Mouse (Mus musculus) brain, embryonic 18.5 days (tissue): ENCODE results near the gene Ptprj.
"Not testable (repeated sequence)": the region's sequence is repeated elsewhere in the genome, so short reads cannot be mapped to it uniquely, and the experiment has no call there.

Experiments
- DNase-seq: peaks from one replicate; pipeline ENCODE4 v3.0.0-alpha.2; 2012; ENCODE audit warnings: low read depth, low spot score

The Ptprj gene

DNA sequence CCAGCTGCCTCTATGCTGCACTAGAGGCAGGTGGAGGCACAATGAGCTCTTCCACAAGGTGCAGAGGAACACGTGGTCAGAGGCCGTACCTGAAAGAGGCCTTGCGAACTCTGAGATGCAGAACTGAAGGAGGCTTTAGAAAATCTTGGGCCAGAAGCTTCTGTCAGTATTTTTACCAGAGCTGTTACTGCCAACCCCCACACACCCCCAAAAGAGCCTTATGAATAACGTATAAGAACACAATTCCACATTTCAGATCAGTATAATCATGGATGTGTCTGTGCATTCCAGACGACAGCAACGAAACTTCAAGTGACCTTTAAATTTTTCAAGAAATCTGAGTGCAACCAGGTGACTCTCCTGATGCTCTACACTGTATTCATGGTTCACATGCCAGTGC, 98.9 kb downstream of the Ptprj start:
- no peak for DNase-seq

DNA sequence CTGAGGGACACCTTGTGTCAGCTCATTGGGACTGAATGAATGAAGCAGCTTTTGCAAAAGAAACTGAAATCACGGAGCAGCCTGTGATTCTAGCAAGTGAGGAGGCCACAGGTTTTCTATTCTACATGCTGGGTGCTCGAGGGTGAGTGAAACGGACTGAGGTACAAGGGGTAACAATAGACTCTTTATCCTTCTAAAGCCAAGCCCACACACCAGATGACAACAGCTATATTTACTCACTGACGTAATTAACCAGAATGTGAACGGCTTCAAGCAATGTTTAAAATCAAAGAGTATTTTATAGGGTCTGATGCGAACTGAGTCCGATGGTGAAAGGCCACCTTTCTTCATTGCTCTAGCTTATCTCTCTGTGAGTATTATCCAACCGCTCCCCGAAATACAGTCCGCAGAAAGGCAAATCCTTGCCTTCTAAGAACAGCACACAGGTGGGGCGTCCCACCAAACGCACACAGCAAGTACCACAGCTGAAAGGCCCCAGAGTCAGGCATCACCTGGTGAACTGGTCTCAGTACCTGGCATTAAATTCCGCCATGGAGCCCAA, 99.6 kb downstream of the Ptprj start:
- no peak for DNase-seq

DNA sequence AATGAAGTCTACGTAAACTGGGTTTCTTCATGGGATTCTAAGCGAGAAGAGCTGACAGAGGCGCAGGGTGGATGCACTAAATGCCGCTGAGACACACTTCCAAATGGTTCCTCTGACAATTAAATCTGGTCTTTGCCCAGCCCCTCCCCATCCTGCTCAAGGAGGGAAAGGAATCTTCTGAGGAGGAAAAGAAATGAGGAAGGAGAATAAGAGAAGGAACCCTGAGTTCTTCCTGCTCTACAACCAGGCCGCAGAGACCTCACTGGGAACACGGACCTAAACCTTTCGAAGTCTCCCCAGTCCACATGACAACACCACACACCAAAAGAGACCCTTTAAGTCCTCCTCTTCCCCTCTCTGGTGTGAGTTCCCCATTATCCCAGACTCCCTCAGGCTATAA, 101.9 kb downstream of the Ptprj start:
- no peak for DNase-seq

DNA sequence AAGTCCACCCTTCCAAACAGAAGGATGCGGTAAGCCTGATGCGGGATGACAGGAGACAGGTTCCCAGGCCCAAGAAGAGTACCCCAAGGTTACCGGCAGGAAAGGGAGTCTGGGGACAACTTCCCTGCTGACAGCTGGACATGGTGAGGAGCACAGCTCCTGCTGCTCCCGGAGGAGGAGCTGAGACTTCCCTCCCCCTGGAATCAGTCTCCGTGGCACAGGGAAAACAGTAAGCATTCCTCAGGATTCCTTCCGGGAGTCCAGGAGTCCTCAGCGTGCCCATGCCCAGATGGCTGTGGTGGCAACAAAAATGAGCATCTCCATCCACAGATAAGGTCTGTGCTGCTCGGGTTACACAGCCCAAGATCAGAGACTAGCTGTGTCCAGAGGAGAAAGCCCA, 102.8 kb downstream of the Ptprj start:
- DNase-seq: no peak

DNA sequence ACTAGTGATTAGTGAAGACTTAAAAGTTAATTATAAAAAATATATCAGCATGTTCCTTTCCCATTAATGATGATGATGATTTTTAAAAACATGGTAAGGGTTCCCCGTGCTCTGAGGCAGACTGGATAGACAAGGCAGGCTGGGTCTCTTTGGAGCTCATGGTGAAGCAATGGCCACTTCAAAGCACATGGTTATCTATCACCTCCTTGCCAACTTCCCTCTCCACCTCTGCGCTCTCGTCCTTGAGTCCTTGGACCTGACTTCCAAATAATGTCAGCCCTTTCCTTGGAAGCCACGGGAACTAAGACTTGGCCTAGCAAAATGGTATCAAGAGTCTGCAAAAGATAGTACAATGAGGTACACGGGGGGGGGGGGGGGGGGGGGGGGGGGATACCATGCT, 103.7 kb downstream of the Ptprj start:
- DNase-seq: no peak

DNA sequence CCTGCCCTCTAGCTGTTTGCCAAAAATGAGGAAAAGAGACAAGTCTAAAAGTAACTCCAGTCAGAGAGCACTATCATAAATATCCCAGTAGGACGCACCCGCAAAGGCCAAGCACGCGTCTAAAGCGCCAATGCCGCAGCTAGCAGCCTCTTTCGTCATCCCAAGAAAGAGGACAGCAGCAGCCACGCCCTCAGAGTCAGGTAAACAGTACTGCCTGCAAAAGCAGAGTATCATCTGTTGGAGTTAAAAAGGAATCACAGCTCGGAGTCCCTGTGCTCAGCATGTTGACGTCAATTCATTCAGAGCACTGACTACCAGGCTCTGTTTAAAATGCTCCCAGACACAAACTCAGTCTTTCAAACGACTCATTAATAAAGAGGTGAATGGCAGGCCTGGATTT, 104.1 kb downstream of the Ptprj start:
- no peak for DNase-seq

DNA sequence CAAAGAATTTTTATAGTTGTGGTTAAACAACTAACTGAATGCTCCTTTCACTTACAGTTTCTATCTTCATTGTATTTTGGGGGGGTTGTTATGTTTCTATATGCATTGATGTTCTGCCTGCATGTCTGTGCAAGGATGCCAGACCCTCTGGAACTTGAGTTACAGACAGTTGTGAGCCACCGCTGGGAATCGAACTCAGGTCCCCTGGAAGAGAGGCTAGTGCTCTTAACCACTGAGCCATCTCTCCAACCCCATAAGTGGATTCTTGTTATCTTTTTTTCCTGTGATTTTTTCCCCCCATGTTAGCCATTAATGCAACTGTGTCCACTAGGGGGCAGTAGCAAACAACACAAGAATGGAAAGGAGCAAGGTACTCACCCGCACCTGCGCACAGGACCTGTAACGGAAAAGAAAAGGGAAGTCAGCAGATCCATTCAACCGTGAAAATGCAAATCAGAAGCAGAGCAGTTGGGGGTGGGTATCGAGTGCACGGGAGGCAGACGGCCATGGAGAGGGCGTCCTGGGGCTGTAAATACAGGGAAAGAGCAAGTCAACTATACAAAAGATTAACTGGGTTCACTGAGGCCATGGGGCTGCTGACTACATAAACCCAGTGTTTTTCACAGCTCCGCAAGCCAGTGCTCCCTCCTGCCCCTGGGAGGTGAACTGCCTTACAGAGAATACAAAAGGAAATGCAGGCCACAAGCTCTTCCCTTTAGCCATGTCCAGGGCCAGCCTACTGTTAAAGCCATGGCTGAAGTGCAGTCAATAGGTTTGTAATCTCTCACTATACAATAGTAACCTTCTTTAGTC, 105.6 kb downstream of the Ptprj start:
- DNase-seq: peak; percentile 80

DNA sequence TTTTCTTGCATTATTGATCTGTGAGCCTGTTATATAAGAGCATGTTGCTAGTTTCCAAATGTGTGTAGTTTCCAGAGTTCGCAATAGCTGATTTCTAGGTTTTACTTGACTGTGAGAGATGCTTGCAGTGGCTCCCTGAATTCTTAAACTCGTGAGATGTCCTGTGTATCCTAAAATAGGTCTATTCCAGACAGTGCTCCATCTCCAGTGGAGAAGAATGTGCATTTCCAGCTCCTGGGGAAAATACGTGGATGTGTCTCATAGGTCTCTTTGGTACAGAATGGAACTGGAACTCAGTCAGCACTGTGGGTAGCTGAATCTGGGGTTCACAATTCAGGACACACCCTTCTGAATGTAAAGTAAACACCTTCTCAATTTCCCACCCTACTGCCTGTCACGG, 107.7 kb downstream of the Ptprj start:
- no peak for DNase-seq

DNA sequence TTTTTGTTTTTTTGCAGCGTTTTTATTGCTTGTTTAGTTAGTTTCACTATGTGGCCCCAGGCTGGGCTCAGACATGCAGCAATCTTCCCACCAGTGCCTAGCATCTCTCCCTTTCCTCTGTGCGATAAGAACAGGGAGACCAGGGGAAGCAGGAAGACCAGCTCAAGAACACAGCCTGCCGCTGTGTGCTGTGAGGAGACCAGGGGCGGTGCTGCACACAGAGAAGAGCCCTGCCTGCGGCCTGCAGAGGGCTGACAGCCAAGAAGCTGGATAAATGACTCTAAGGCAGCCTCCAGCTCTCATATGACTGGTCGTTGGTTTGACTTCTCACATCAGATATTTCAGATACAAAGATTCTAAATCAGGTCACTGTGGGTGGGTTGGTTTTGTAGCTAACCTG, 110.3 kb downstream of the Ptprj start:
- DNase-seq: no peak

DNA sequence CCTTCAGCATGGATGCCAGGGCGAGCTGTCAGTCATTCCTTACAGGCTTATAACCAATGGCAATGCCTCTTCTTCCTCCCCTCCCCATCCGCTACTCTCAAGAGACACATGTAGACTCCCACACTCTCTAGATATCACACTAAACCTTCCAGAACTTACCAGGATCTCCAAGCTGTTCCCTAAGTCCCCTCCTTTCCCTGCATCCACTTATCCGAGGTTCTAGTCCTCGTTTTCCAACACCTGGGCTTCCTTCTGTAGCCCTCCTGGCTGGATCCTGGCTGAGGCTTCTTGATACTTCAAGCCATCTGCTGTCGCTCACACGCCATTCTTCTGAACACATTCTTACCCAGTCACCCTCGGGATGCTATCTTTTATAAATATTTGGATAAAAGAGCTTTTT, 114.0 kb downstream of the Ptprj start:
- DNase-seq: no peak

DNA sequence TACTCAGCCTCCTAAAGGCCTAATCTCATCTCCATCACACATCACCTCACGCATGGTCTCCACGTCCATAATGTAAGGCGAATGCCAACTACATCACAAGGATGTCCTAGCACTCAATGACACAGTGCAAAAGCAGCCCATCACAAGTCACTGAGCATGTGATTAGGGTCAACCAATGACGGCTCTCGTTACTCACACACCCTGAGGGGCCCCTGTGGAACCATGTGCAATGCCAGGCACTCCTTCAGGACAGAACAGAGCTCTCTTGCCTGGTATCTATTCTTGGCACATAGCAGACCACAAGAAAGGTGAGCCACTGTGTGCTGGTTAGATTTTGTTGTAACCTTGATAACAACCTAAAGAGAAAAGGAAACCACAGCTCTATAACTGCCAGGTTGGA, 116.7 kb downstream of the Ptprj start:
- DNase-seq: no peak

DNA sequence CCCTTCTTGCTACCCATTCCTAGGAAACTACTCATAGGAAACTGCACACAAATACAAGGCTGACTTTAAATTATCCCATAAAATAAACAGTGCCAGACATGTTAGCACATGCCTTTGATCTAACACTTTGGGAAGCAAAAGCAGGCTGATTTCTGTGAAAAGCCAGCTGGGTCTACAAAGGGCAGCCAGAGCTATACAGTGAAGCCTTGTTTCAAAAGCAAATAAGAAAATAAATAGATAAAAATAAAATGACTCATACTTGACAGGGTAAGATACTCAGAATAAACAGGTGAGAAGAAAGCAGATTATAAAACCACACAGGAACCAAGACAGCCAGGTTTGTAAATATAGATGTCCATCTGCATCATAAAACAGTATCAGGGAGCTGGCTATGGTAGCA, 118.2 kb downstream of the Ptprj start:
- no peak for DNase-seq

DNA sequence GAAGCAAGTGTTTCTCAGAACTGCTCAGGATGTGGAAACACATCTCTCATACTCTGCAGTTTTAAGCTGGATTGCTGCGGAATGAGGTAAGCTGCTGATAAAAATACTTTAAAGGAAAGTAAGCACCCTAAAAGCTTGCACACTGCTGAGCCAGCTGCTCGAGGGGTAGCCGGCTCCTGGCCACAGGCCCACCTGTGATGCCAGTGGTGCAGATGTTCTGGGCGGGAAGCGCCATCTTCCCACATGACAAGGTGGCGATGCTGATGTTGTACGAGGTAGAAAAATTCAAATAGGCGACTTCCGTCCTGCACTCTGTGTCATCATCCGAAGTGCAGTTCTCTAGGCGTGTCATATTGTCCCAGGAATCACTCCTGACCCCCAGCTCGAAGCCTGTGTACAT, 122.5 kb downstream of the Ptprj start:
- no peak for DNase-seq

DNA sequence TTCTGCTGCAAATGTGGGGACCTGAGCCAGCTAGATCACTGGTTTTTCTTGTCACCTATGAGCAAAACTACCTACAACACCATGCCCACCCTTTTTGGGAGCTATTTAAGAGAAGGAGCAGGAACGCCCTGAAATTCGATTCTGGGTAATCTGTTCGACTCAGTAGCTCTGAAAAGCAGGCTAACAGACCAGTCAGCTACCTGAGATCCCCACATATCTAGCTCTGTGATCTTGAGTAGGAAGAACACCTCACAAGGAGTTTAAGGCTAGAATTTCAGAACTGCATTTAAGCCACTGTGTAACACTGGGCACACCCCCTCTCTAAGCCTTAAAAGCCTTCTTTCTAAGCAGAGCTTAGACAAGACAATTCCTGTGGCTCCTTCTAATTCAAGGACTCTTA, 128.1 kb downstream of the Ptprj start:
- no peak for DNase-seq

DNA sequence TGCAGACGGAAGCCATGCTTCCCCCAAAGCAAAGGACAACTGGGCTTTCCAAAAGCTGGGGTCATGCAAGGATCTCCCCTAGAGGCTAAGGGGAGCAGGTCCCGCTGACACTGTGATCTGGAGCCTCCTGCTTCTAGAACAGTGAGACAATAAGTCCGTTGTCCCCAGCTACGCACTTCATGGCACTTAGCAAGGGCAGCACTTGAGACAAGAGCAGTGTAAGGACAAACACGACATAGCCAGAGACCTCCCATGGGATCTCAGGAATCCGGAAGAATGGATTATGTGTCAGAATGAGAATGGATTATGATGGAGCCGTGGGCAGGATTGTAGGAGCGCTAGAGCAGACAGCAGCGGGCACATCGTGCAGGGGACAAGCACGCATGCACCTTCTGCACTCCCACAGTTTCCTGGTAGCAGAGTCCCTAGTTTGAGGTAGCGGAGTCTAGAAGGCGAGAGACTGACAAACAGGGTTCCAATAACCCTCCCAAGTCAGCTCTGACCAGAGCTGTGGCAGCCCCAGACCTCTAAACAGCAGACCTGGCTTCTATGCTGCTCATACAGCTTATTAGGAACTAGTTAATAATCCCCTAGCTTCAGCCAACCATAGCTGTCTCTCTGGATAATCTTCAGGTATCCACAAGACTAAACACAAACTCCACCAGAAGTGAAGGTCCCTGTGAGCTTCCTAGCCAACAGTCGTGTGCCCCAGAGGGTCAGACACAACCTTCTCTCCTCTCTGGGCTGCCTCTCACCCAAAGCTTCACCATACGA, 131.3 kb downstream of the Ptprj start:
- DNase-seq: no peak

DNA sequence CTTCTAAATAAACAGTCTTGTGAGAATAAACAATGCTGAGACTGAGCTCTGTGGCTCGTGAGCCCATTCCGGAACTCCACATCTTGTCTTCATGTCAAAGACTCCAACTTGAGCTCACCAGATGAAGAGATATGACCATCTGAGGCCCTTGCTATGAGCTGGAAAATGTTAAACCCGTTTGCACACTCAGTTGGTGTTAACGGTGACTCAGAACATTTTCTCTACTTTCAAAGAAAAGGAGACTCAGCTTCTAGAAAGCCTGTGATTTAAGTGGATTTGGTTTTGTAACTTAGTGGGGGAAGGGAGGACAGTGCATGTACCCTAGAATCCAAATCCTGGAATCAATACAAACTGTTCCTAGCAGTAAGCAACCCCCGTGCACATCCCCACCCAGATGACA, 136.6 kb downstream of the Ptprj start:
- no peak for DNase-seq

DNA sequence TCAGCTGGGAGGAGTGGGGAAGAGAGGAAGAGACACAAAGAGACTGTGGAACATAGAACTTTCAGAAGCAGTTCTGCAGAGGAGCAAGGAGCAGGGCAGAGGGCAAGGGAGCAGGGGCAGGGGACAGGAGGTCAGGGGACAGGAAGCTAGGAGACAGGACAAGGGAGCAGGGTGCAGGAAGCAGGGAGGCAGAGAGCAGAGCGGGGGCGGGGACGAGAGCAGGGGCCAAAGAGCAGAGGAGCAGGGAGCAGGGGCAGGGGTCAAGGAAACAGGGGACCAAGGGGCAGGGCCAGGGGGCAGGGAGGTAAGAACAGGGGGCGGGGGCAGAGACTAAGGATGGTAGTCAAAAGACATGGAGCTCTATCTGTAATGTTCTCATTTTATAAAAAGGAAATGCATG, 138.6 kb downstream of the Ptprj start:
- not testable (repeated sequence) for DNase-seq

DNA sequence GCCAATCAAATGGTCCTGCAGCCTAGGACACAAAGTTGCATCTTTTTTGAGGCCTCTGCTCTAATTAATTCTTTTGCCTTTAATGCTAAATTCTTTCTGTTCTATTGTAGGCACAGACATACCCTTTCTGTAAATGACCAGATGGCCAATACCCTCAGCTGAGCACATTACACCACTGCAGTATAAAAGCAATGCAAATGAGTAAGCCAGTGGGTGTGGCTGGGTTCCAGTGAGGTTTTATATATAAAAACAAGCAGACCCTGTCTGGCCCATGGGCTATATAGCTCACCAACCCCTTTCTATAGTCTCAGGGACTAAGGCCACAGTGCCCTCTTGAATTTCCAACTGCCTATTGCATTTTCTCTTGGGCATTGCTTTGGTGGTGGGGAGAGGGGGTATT, 140.3 kb downstream of the Ptprj start:
- DNase-seq: not testable (repeated sequence)

DNA sequence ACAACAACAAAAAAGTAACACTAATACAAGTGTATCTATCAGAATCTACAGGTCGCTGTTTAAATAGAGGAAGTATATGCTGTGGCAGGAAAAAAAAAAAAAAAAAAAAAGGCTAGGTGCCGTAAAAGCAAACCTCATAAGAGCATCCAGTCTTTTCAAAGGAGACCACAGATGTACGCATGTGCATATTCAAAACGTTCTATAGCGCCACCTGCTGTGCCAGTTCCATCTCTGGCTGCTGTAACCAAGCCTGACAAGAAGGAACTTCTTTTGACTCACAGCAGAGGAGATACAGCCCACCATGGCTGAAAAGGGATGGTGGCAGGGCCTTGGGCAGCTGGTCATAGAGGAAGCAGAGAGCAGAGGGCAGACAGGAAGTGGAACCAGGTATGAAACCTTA, 143.0 kb downstream of the Ptprj start:
- DNase-seq: not testable (repeated sequence)

DNA sequence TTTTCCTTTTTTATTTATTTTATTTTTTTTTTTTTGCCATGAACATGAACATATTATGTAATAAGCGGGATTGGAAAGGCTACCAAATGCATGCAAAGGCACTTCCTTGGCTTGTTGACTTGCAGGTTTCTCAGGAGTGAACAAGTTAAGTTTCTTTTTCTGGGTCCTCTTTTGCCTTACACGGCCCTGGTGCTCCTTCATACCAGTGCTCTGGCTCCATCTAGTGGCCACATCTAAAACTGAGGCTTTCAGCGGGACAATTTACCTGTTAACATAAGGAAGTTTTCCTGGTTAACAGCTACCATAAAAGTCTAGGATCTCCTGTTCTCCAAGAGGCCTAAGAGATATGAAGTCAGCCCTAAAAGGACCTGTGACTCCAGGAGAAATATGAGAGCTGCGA, 150.7 kb downstream of the Ptprj start:
- DNase-seq: not testable (repeated sequence)

DNA sequence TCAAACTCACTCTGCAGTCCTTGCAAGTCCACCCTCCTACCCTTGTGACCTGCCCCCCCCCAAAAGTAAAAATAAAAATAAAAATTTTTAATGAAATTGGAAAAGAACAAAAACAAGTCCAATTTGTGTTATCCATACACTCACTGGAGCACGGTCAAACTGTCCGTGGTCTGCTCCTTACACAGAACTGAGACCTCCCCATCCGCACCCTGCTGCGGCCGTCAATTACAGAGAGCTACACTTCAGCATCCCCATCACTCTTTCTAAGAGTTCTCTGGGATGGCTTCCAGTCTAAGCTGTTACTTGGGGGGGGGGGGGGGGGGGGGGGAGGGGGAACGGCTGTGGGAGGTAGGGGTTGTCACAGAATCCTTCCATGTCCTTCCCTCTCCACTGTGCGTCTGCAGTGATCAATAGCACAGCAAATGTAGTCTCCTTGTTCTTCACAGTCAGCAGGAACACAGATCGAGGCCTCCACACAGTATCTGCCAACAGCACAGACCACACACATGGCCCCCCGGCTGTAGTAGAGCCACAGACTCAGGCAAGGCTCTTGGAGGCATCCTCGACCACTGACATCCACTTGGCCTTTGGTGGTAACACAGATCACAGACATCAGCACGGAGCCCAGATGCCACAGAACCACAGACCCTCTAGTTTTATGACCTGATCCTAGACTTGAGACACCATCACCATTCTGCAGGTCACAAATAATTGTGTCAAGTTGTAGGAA, 151.3 kb downstream of the Ptprj start:
- DNase-seq: not testable (repeated sequence)

DNA sequence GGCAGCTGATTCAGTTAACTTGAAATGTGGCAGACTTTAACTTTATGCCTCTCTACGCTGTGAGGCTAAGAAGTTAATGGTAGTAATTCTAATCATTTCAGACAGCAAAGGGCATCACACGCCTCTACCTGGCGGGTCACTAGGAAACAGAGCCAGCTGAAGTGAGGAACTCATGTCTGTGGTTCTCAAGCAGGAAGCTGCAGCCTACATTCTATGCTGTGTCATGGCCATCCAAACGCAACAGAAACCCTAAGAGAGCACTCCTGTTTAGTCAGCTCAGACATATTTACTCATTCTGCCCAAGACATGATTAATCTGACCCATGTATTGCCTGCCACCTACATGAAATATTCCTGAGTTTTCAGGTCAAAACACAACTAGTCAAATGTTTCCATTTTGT, 155.5 kb downstream of the Ptprj start:
- not testable (repeated sequence) for DNase-seq
